Mouse (Mus musculus): ENCODE results near the gene Gm17190.
"Not testable (repeated sequence)": the region's sequence is repeated elsewhere in the genome, so short reads cannot be mapped to it uniquely, and the experiment has no call there.

Gm17190 gene

GRCm38 (mm10) chr13:96081754-96082153 lies at the start of gene Gm17190:
Gene Gm17190, plus strand, starts transcription at chr13:96082054.
- not testable (repeated sequence) for DNase-seq

GRCm38 (mm10) chr13:96039536-96039935 lies 42.3 kb upstream of the Gm17190 start:
- no peak for DNase-seq

GRCm38 (mm10) chr13:96040275-96041042 lies 41.4 kb upstream of the Gm17190 start:
- DNase-seq: no peak

GRCm38 (mm10) chr13:96045396-96045795 lies 36.5 kb upstream of the Gm17190 start:
- DNase-seq: no peak

- DNase-seq: no peak
These were observed 29.1 kb upstream of the Gm17190 start for GRCm38 (mm10) chr13:96052755-96053154.

GRCm38 (mm10) chr13:96073555-96073954 lies 8.3 kb upstream of the Gm17190 start:
- DNase-seq: no peak

- not testable (repeated sequence) for DNase-seq
These were observed 578 bp upstream of the Gm17190 start, which contains the start of gene Gm20075 for GRCm38 (mm10) chr13:96081276-96081675. Gene Gm20075, minus strand, starts transcription at chr13:96081376.

- no peak for DNase-seq
These were observed 3.9 kb downstream of the Gm17190 start for GRCm38 (mm10) chr13:96085581-96086302.

GRCm38 (mm10) chr13:96090929-96091328 lies 9.1 kb downstream of the Gm17190 start:
- no peak for DNase-seq

- DNase-seq: no peak
These were observed 24.5 kb downstream of the Gm17190 start for GRCm38 (mm10) chr13:96106367-96106766.

GRCm38 (mm10) chr13:96110767-96111166 lies 28.9 kb downstream of the Gm17190 start:
- no peak for DNase-seq

- DNase-seq: no peak
These were observed 30.9 kb downstream of the Gm17190 start for GRCm38 (mm10) chr13:96112711-96113110.

GRCm38 (mm10) chr13:96125011-96125410 lies 43.2 kb downstream of the Gm17190 start:
- no peak for DNase-seq

- no peak for DNase-seq
These were observed 44.8 kb downstream of the Gm17190 start for GRCm38 (mm10) chr13:96126669-96127068.

- DNase-seq: no peak
These were observed 47.2 kb downstream of the Gm17190 start for GRCm38 (mm10) chr13:96129081-96129480.

GRCm38 (mm10) chr13:96131050-96131449 lies 49.2 kb downstream of the Gm17190 start:
- no peak for DNase-seq

- DNase-seq: no peak
These were observed 50.1 kb downstream of the Gm17190 start for GRCm38 (mm10) chr13:96131911-96132310.

- DNase-seq: no peak
These were observed 50.6 kb downstream of the Gm17190 start, which contains the start of gene Sv2c for GRCm38 (mm10) chr13:96132401-96132816. Gene Sv2c, minus strand, starts transcription at chr13:96132577.
